Mouse (Mus musculus) kidney, adult 18-20 months (tissue): ENCODE measurements around the gene Cadm2.

Source experiments
- DNase-seq: peaks from one replicate; pipeline ENCODE4 v3.0.0; 2021

Cadm2 gene

DNA sequence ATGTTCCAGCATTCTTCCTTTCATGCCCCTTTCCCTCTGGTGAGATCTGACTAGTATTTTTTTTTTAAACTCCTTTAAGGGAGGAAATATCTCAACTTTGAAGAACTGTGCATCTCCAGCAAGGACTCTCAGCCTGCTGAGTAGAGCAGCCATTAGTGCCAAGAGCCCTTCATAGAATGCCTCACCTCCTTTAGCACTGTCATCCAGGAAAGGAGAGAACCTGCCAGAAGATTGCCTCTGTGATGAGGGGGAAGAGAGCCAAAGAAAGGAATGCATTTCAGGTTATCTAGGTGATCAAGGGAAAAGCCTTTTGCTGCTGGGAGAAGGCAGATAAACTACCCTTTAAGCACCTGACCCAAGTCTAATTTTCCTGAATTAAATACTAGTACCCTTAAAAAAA, 943.5 kb downstream of the Cadm2 start:
- DNase-seq: no peak

DNA sequence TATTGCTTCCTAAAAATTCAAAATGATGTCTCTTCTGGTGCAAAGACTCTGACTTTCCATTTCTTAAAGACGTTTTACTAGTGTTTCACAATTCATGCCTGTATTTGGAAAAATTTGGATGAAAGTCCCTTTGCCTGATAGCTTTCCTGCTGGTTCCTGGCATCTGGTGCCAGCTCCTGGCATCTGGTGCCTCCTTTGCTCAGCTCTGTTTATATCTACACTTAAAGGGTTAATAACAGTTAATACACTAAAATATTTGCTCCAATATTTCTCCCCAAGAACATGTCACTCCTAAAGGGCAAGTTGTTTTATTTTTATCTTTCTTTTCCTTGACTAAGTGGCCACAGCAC, 969.7 kb downstream of the Cadm2 start:
- DNase-seq: no peak

DNA sequence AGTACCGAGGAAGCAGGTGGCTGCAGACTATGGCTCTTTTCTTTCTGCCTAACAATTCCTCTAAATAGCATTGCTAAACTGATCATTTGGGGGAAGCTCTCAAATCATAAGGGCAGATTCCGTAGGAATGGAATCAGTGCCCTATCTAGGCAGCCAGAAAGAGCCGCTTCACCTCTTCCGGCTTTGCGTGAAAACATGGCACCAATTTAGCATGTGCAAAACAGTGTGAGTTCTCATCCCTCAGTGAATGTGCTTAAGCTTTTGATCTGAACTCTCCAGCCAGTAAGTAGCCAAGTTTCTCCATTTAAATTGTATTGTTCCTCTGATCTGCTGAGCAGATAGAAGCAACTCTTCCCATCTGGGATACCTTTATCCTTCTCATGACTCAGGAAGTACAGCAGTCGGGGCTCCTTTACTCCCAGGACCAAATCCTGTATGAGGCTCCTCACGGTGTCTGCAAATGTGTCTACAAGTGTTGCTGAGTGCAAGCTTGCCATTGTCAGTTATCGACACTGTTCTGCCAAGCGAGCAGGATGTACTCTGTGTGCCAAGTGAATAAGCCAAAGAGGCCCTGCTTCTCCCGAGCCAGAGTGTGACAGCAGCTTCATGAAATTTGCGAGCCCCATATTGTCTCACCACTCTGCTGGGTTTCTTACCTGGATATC, 970.2 kb downstream of the Cadm2 start:
- DNase-seq: no peak

DNA sequence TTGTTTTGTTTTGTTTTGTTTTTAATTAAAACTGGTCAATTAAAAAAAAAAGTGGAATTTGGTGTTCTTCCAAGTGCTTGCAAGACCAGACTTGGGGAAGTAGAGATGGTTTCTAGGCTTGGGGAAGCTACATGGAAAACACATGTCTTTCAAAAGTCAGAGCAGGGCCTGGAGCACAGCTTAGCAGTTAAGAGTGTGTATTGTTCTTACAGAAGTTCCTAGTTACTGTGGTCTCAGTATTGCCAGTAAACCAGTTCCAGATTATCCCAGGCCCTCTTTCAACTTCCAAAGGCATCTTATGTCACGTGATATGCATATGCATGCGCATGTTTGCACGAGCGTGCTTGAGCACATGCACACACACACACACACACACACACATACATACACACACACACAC, 972.9 kb downstream of the Cadm2 start:
- DNase-seq: no peak

DNA sequence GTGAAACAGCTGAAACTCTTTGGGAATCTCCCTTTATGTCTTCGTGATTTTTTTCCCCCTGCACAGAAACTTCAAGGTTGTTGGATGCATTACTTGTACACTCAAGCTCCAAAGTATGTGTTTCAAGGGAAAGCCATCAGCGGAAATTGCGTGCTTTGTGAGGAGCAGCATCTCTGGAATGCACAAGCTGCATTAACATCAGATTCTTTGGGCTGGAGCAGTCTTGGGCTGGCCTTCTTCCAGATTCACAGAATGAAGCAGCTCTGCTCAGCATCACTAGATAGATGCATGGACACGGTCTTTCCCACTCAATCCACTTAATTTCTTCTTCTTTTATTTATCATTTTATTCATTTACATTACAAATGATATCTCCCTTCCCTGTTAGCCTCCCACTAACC, 977.1 kb downstream of the Cadm2 start:
- DNase-seq: no peak

DNA sequence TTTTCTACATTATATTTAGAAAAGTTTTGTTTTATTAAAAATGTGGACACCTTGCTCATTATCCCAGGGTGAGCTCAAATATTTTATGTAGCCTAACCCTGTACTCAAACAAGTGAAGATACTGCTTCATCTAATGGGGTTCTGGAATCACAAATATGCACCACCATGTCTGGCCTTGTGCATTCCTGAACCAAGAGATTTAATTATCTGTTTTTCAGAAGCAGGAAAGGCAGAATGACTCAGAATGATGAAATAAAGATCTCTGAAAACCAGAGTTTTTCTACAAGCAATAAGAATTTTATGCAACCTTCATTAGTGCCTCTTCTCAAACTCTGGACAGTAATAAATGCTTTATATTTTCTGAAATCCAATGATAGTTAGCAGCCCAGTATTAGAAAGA, 993.2 kb downstream of the Cadm2 start:
- no peak for DNase-seq

DNA sequence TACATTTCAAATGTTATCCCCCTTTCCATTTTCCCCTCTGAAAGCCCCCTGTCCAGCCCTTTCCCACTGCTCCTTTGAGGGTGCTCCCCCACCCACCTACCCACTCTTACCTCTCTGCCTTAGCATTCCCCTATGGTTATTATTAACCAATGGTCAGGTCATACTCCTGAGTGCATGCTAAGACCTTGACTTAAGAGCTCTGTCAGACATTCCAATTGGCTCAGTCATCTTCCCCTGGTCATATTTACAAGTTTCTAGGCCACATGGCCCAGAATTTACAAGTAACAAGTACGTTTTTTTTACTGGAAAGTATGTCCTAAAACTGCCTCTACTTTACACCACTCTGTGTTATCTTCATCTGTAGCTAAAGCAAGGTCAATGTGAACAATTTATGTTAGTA, 998.3 kb downstream of the Cadm2 start:
- DNase-seq: no peak

DNA sequence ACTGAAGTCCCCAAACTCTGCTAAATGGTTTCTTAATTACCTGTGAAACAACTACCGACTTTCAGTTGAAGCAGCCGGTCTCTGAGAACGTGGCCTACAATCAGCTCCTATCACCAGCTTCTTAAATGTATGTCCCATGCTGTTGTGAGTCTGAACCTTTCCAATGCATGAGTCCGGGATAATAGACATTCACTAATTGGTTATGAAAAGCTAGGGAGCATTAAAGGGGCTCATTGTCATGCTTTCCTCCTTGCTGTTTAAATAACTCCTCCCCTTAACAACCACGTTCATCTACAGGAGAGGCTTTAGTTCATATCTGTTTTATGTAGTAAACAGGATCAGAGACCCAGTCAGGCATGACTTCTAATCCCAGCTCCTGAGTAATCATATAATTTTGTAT, 1008.1 kb downstream of the Cadm2 start:
- no peak for DNase-seq
